Comparison of ENCODE assay signal across 22 mouse cellular contexts in genomic region chr2:181231171-181231570, GRCm38 (mm10). TPM values are rescaled to one million over a fixed set of nuclear protein-coding genes. Genes with fewer than 3 reads are reported as not detected.
DNase-seq lines count a peak whose midpoint lies in the region; ATAC-seq lines count a peak whose summit lies in the region.
"Had no signal": no experiment of that assay in that cellular context is flagged by ENCODE, and none has a peak within 500 bp of the region (broad histone marks: within the 10 kb centered on the region; RNA-seq: fewer than 3 reads in every experiment).

No protein-coding gene starts in this region.

- ATAC-seq in forebrain, embryonic 14.5 days: no peak
- ATAC-seq in midbrain, embryonic 13.5 days: no peak
- ATAC-seq: intestine, postnatal 0 days; lung, postnatal 0 days had no signal

- no peaks in the 10 kb centered on the region for H3K27me3 ChIP-seq in forebrain, embryonic 10.5 days (ENCODE audit: poor library complexity, severe bottlenecking)
- no peaks in the 10 kb centered on the region for H3K27me3 ChIP-seq in forebrain, embryonic 14.5 days (replicated peaks; ENCODE audit: control insufficient read depth, insufficient read depth, low read length)
- no peaks in the 10 kb centered on the region for H3K27me3 ChIP-seq in midbrain, embryonic 10.5 days (ENCODE audit: low read depth, poor library complexity, severe bottlenecking)
- H3K27me3 ChIP-seq in midbrain, embryonic 13.5 days: no peaks in the 10 kb centered on the region
- H3K27me3 ChIP-seq: CH12.LX; embryonic facial prominence, embryonic 15.5 days; heart, embryonic 15.5 days; liver, embryonic 15.5 days had no signal

- H3K4me2 ChIP-seq in forebrain, embryonic 14.5 days (ENCODE audit: low read length): no peak overlapping the region
- no peak overlapping the region for H3K4me2 ChIP-seq in midbrain, embryonic 13.5 days (replicated peaks)
- H3K4me2 ChIP-seq: embryonic facial prominence, embryonic 15.5 days; heart, embryonic 15.5 days; liver, embryonic 15.5 days had no signal

- H3K27ac ChIP-seq in forebrain, embryonic 10.5 days: peak overlapping the region; percentile 35; the same call in 1 of the 2 replicates
- no peak overlapping the region for H3K27ac ChIP-seq in forebrain, embryonic 14.5 days (ENCODE audit: low read depth, low read length)
- H3K27ac ChIP-seq in midbrain, embryonic 10.5 days (replicated peaks): no peak overlapping the region
- no peak overlapping the region for H3K27ac ChIP-seq in midbrain, embryonic 13.5 days
- H3K27ac ChIP-seq: embryonic facial prominence, embryonic 15.5 days; heart, embryonic 15.5 days; hindbrain, embryonic 10.5 days; kidney, postnatal 0 days; liver, embryonic 15.5 days; stomach, postnatal 0 days had no signal

- no peaks in the 10 kb centered on the region for H3K9me3 ChIP-seq in forebrain, embryonic 10.5 days
- H3K9me3 ChIP-seq in forebrain, embryonic 14.5 days (replicated peaks; ENCODE audit: control insufficient read depth, low read length): no peaks in the 10 kb centered on the region
- no peaks in the 10 kb centered on the region for H3K9me3 ChIP-seq in midbrain, embryonic 10.5 days (replicated peaks)
- H3K9me3 ChIP-seq in midbrain, embryonic 13.5 days: no peaks in the 10 kb centered on the region
- H3K9me3 ChIP-seq: embryonic facial prominence, embryonic 15.5 days; heart, embryonic 15.5 days; hindbrain, embryonic 10.5 days; liver, embryonic 15.5 days had no signal

- DNase-seq in forebrain, embryonic 10.5 days (ENCODE audit: extremely low spot score, low spot score): no peak
- no peak for DNase-seq in forebrain, embryonic 14.5 days (ENCODE audit: low spot score)
- no peak for DNase-seq in midbrain, embryonic 10.5 days (ENCODE audit: low spot score)
- DNase-seq in cerebellum, adult 9-11 months: peak; percentile 77
- DNase-seq in frontal cortex, postnatal 10 days (ENCODE audit: low spot score in 2 of 2): no peak
- DNase-seq in layer of hippocampus, adult 9-10 months (ENCODE audit: low spot score): no peak
- no peak for DNase-seq in spleen, postnatal 10 days (ENCODE audit: low spot score in 2 of 2)
- DNase-seq: adrenal gland, postnatal 10 days; right cerebral cortex, postnatal 14 days; thymus, postnatal 14 days had no signal

- H3K36me3 ChIP-seq in forebrain, embryonic 10.5 days (replicated peaks): no peaks in the 10 kb centered on the region; the same call in 1 of the 2 replicates
- no peaks in the 10 kb centered on the region for H3K36me3 ChIP-seq in forebrain, embryonic 14.5 days (ENCODE audit: control insufficient read depth, insufficient read depth, low read length)
- no peaks in the 10 kb centered on the region for H3K36me3 ChIP-seq in midbrain, embryonic 10.5 days
- H3K36me3 ChIP-seq in midbrain, embryonic 13.5 days: no peaks in the 10 kb centered on the region
- H3K36me3 ChIP-seq: heart, embryonic 15.5 days; hindbrain, embryonic 10.5 days had no signal

- H3K9ac ChIP-seq in forebrain, embryonic 14.5 days (ENCODE audit: low read length): no peak overlapping the region
- H3K9ac ChIP-seq in midbrain, embryonic 13.5 days (replicated peaks): no peak overlapping the region
- H3K9ac ChIP-seq: embryonic facial prominence, embryonic 15.5 days; heart, embryonic 15.5 days; liver, embryonic 15.5 days had no signal

- H3K4me3 ChIP-seq in forebrain, embryonic 10.5 days: peak overlapping the region; percentile 14; the same call in 1 of the 2 replicates
- H3K4me3 ChIP-seq in forebrain, embryonic 14.5 days (ENCODE audit: low read depth, low read length): no peak overlapping the region
- H3K4me3 ChIP-seq in midbrain, embryonic 10.5 days: peak overlapping the region; percentile 4; the same call in 1 of the 2 replicates
- no peak overlapping the region for H3K4me3 ChIP-seq in midbrain, embryonic 13.5 days (replicated peaks)
- H3K4me3 ChIP-seq: embryonic facial prominence, embryonic 15.5 days; heart, embryonic 15.5 days; hindbrain, embryonic 10.5 days; liver, embryonic 15.5 days had no signal

- 70% methylated on average over 19 of the region's 20 CpGs for WGBS in forebrain, embryonic 10.5 days
- WGBS in forebrain, embryonic 14.5 days: 82% methylated on average over 20 of the region's 20 CpGs
- 83% methylated on average over 20 of the region's 20 CpGs for WGBS in midbrain, embryonic 10.5 days
- WGBS in midbrain, embryonic 13.5 days: 75% methylated on average over 20 of the region's 20 CpGs

- peaks cover 10% of the 10 kb centered on the region; the same call in 1 of the 2 replicates for H3K4me1 ChIP-seq in forebrain, embryonic 10.5 days
- no peaks in the 10 kb centered on the region for H3K4me1 ChIP-seq in forebrain, embryonic 14.5 days (ENCODE audit: control insufficient read depth, insufficient read depth, low read length)
- no peaks in the 10 kb centered on the region for H3K4me1 ChIP-seq in midbrain, embryonic 10.5 days
- no peaks in the 10 kb centered on the region for H3K4me1 ChIP-seq in midbrain, embryonic 13.5 days (replicated peaks)
- H3K4me1 ChIP-seq: embryonic facial prominence, embryonic 15.5 days; heart, embryonic 15.5 days; liver, embryonic 15.5 days had no signal

RNA-seq across cellular contexts. Expression of gene Helz2, which starts 10.7 kb away (rescaled TPM):
- polyA plus RNA-seq in forebrain, embryonic 10.5 days (2016; fragmentation: Nextera tagmentation; extraction: Ambion mirVana): 0.69 and 0.77 TPM in 2 replicates
- 0.33 and 0.41 TPM in 2 replicates for polyA plus RNA-seq in forebrain, embryonic 14.5 days (2014; fragmentation: Nextera tagmentation; extraction: Ambion mirVana)
- 0.62 and 0.78 TPM in 2 replicates for polyA plus RNA-seq in midbrain, embryonic 10.5 days (2016; fragmentation: Nextera tagmentation; extraction: Ambion mirVana)
- polyA plus RNA-seq in midbrain, embryonic 13.5 days (2015; fragmentation: Nextera tagmentation; extraction: Ambion mirVana): 0.34 TPM in 2 replicates

RNA-seq across cellular contexts. Expression of gene Fndc11, which starts 11.4 kb away (rescaled TPM):
- 0.47 and 0.68 TPM in 2 replicates for polyA plus RNA-seq in forebrain, embryonic 10.5 days (2016; fragmentation: Nextera tagmentation; extraction: Ambion mirVana)
- 0.21 and 0.44 TPM in 2 replicates for polyA plus RNA-seq in forebrain, embryonic 14.5 days (2014; fragmentation: Nextera tagmentation; extraction: Ambion mirVana)
- polyA plus RNA-seq in midbrain, embryonic 10.5 days (2016; fragmentation: Nextera tagmentation; extraction: Ambion mirVana): 0.10 and 0.15 TPM in 2 replicates
- 0.13 TPM in 1 of 2 replicates, not detected in the other for polyA plus RNA-seq in midbrain, embryonic 13.5 days (2015; fragmentation: Nextera tagmentation; extraction: Ambion mirVana)
- polyA plus RNA-seq: forebrain, embryonic 11.5 days; intestine, postnatal 0 days; neural tube, embryonic 14.5 days had no signal

RNA-seq across cellular contexts. Expression of gene Srms, which starts 18.2 kb away (rescaled TPM):
- 0.12 and 0.15 TPM in 2 replicates for polyA plus RNA-seq in forebrain, embryonic 10.5 days (2016; fragmentation: Nextera tagmentation; extraction: Ambion mirVana)
- 0.16 and 0.25 TPM in 2 replicates for polyA plus RNA-seq in forebrain, embryonic 14.5 days (2014; fragmentation: Nextera tagmentation; extraction: Ambion mirVana)
- 0.10 and 0.20 TPM in 2 replicates for polyA plus RNA-seq in midbrain, embryonic 10.5 days (2016; fragmentation: Nextera tagmentation; extraction: Ambion mirVana)
- 0.10 TPM in 1 of 2 replicates, not detected in the other for polyA plus RNA-seq in midbrain, embryonic 13.5 days (2015; fragmentation: Nextera tagmentation; extraction: Ambion mirVana)
- polyA plus RNA-seq: hindbrain, embryonic 10.5 days had no signal

RNA-seq across cellular contexts. Expression of gene Ptk6, which starts 28.6 kb away (rescaled TPM):
- polyA plus RNA-seq in forebrain, embryonic 10.5 days (2016; fragmentation: Nextera tagmentation; extraction: Ambion mirVana): not detected in 2 replicates
- not detected in 2 replicates for polyA plus RNA-seq in forebrain, embryonic 14.5 days (2014; fragmentation: Nextera tagmentation; extraction: Ambion mirVana)
- polyA plus RNA-seq in midbrain, embryonic 10.5 days (2016; fragmentation: Nextera tagmentation; extraction: Ambion mirVana): 0.07 TPM in 1 of 2 replicates, not detected in the other
- polyA plus RNA-seq in midbrain, embryonic 13.5 days (2015; fragmentation: Nextera tagmentation; extraction: Ambion mirVana): not detected in 2 replicates
- polyA plus RNA-seq: forebrain, embryonic 11.5 days; hindbrain, embryonic 10.5 days; kidney, postnatal 0 days; neural tube, embryonic 14.5 days had no signal

RNA-seq across cellular contexts. Expression of gene Ppdpf, which starts 44.1 kb away (rescaled TPM):
- polyA plus RNA-seq in forebrain, embryonic 10.5 days (2016; fragmentation: Nextera tagmentation; extraction: Ambion mirVana): 387 and 397 TPM in 2 replicates
- polyA plus RNA-seq in forebrain, embryonic 14.5 days (2014; fragmentation: Nextera tagmentation; extraction: Ambion mirVana): 525 and 607 TPM in 2 replicates
- 375 and 418 TPM in 2 replicates for polyA plus RNA-seq in midbrain, embryonic 10.5 days (2016; fragmentation: Nextera tagmentation; extraction: Ambion mirVana)
- 470 and 482 TPM in 2 replicates for polyA plus RNA-seq in midbrain, embryonic 13.5 days (2015; fragmentation: Nextera tagmentation; extraction: Ambion mirVana)

Comparison
In these comparisons a context has a peak if more than half of its experiments do, and no peak if none do; other contexts are left out.
1. H3K4me3 ChIP-seq: peak in forebrain, embryonic 10.5 days (single experiment) and midbrain, embryonic 10.5 days (single experiment); none in forebrain, embryonic 14.5 days (single experiment) and midbrain, embryonic 13.5 days (single experiment).